Mouse (Mus musculus) heart, postnatal 4 days (tissue): ENCODE measurements around the gene Tecpr2. TPM values are rescaled to one million over a fixed set of nuclear protein-coding genes. Genes with fewer than 3 reads are reported as not detected.
"Not testable (repeated sequence)": the region's sequence is repeated elsewhere in the genome, so short reads cannot be mapped to it uniquely, and the experiment has no call there.

ENCODE experiments used
- DNase-seq: peaks from one replicate; pipeline ENCODE4 v3.0.0; 2021
- total RNA-seq, 2 experiments: library from RNA; stranded (reverse); gene quantifications; 2 replicates each; pipeline ENCODE4 v1.2.3; 2021

The Tecpr2 gene
- 1 to 10 TPM; 5.2 to 6.0 TPM for total RNA-seq

- peak; percentile 96 for DNase-seq
Observed at GRCm38 (mm10) chr12:110889036-110890020, at the start of gene Tecpr2, which contains the start of gene Cinp. Tecpr2 (plus strand) TSS chr12:110889264. Cinp (minus strand) TSS chr12:110889145.

- peak; percentile 98 for DNase-seq
Observed at GRCm38 (mm10) chr12:110840348-110841198, 48.5 kb upstream of the Tecpr2 start, which contains the start of gene Mok. Mok (minus strand) TSS chr12:110840939.

DNA sequence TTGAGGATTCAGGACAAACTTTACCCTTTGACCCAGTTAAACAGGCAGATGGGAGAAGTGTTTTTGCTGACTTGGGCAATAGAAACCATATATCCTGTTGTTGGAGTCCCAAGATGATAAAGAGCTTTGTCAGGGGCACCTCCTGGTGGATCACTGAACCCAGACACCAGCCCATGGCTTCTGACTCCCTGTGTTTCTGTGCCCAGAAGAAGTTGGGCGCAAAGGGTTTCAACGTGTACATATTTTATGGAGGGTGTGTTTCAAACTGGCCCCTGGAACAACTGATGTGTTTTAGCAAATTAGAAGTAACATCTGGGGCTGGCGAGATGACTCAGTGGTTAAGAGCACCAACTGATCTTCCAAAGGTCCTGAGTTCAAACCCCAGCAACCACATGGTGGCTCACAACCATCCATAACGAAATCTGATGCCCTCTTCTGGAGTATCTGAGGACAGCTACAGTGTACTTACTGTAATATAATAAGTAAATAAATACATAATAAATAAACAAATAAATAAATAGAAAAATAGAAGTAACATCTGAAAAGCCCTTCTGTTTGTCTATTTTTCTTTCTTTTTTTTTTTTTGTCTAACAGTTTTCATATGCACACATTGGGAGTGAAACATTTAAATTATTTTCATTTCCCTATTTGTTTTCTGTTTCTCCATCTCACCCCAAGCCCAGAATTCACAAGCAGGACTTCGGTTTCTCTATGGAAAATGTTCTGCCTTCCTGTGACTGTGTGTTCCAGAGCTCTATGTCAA, 47.2 kb upstream of the Tecpr2 start:
- no peak for DNase-seq

GRCm38 (mm10) chr12:110843194-110844048, 45.6 kb upstream of the Tecpr2 start:
- peak; percentile 90 for DNase-seq

GRCm38 (mm10) chr12:110844227-110845130, 44.6 kb upstream of the Tecpr2 start:
- DNase-seq: peak; percentile 45

GRCm38 (mm10) chr12:110845131-110845880, 43.8 kb upstream of the Tecpr2 start:
- DNase-seq: peak; percentile 95

DNA sequence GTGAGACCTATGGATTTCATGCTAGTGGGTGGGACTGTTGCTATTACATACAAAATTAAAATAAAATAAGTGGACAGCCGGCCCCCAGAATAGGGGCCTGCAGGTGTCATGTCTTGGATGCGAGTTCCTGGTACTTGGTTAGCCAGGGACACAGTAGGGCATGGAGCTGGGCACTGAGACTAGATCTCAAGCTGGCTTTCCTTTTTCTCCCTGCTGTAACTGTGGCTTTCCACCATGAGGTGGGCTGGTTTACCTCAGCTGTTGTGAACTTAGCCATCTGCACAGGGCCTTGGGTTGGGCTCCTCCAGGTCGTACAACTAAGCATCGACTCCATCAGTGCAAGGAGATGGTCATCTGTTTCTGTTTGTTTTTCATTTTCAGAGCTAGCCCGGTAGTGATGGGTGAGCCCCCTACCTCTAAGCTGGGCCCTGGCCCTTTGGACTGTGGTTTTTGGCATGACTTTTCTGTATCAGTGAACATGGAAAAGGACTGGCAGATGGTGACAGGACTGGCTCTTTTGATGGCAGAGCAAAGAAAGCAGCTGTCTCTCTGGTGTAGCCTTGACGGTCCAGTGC, 42.8 kb upstream of the Tecpr2 start:
- DNase-seq: no peak

- peak; percentile 88 for DNase-seq
Observed at GRCm38 (mm10) chr12:110850010-110850928, 38.8 kb upstream of the Tecpr2 start, which contains the start of gene Zfp839. Zfp839 (plus strand) TSS chr12:110850253.

- DNase-seq: no peak
Observed at GRCm38 (mm10) chr12:110850929-110851256, 38.2 kb upstream of the Tecpr2 start.

DNA sequence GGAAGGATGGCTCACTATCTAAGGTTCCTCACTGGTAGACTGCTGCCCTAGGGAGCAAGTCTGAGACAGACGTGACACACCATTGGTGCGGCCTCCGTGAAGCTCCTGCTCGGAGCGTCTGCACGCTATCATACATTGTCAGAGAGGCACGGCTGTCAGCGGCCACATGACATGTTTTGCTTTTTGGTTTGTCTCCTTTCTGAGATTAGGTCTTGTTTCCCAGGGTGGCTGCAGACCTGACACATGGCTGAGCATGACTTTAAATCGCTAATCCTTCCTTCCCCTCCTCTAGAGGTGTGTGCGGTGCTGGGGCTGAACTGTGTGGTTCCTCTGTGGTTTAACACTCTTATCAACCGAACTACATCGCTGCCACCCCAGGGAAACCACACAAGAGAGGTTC, 37.6 kb upstream of the Tecpr2 start:
- DNase-seq: no peak

GRCm38 (mm10) chr12:110851923-110852322, 37.1 kb upstream of the Tecpr2 start:
- DNase-seq: no peak

GRCm38 (mm10) chr12:110854786-110855737, 34.0 kb upstream of the Tecpr2 start:
- DNase-seq: no peak

GRCm38 (mm10) chr12:110857196-110857595, 31.9 kb upstream of the Tecpr2 start:
- DNase-seq: no peak

- DNase-seq: not testable (repeated sequence)
Observed at GRCm38 (mm10) chr12:110858681-110859080, 30.4 kb upstream of the Tecpr2 start.

DNA sequence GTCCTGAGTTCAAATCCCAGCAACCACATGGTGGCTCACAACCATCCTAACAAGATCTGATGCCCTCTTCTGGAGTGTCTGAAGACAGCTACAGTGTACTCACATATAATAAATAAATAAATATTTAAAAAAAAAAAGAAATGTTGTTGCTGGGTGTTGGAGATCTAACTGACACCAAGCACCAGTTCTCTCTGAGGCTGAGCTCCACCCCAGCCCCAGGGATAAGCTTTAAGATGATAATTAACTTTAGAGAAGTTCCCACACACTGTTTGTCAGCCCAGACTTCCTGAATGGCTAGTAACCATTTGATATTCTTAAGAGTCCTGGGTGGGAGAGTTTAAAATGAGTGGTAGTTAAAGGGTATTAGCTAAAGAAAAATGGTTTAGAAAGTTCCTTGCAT, 28.8 kb upstream of the Tecpr2 start:
- DNase-seq: no peak

- no peak for DNase-seq
Observed at GRCm38 (mm10) chr12:110861256-110861655, 27.8 kb upstream of the Tecpr2 start.

DNA sequence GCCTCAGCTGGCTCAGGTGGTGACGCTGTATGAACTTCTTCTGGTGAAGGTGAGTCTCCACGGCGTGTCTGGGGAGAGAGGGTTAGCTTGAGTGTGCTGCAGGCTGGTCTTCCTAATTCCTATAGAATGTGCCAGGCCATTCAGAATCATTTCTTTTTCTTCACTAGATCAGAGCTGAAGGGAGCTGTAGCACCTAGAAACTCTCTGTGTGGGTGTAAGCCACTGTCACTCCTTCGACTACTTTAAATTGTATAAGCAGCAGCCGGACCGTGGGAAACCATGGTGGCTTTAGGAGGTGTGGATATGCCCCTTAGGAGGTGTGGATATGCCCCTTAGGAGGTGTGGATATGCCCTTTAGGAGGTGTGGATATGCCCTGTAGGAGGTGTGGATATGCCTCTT, 25.1 kb upstream of the Tecpr2 start:
- DNase-seq: no peak
